8 mouse cellular contexts compared by ENCODE assay signal in the genomic region with DNA sequence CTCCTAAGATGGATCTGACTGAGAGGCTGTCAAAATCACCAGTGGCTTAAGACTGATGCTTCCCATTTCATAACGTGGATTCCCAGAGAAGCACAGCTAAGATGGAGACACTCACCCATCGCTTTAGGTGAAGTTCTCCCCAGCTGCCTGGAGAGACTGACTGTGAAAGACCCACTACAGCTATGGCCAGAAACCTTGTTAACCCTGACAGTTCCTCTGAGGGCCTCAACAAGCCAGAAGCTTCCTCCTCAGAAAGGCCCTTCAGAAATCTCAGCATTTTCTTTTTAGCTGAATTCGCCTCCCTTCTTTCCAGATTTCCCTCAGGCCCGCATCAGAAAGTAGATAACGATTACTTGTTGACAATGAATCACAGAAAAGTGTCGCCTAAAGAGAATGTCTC. TPM values are rescaled to one million over a fixed set of nuclear protein-coding genes. Genes with fewer than 3 reads are reported as not detected.
DNase-seq lines count a peak whose midpoint lies in the region; ATAC-seq and TF ChIP-seq lines count a peak whose summit lies in the region.

No protein-coding gene starts in this region.

- 0 out of 2 replicates have a peak, but pooled peaks cover 3% of the 10 kb centered on the region for H3K36me3 ChIP-seq in heart, embryonic 14.5 days (ENCODE audit: control insufficient read depth, insufficient read depth, low read length)
- peaks cover 0 to 21% of the 10 kb centered on the region in 2 experiments; a peak in 2 of 4 replicates for H3K36me3 ChIP-seq in MEL (ENCODE audit: control insufficient read depth in 1 of 2, insufficient read depth in 2 of 2, low read length in 2 of 2)
- H3K36me3 ChIP-seq in forebrain, embryonic 16.5 days (ENCODE audit: control insufficient read depth, insufficient read depth), result no peaks in the 10 kb centered on the region
- H3K36me3 ChIP-seq in liver, embryonic 15.5 days (replicated peaks), result no peaks in the 10 kb centered on the region
- no peaks in the 10 kb centered on the region for H3K36me3 ChIP-seq in thymus, adult 2 months (ENCODE audit: control insufficient read depth, insufficient read depth, low read length)

- TF ChIP-seq RAD21 in MEL (IDR thresholded peaks at IDR 0.05; ENCODE audit: low read depth, low read length), result no peak

- H3K27me3 ChIP-seq in heart, embryonic 14.5 days (ENCODE audit: control insufficient read depth, insufficient read depth, low read length), result no peaks in the 10 kb centered on the region
- H3K27me3 ChIP-seq in MEL (ENCODE audit: control insufficient read depth in 1 of 2, insufficient read depth in 2 of 2, low read length in 2 of 2), result no peaks in the 10 kb centered on the region
- no peaks in the 10 kb centered on the region for H3K27me3 ChIP-seq in forebrain, embryonic 16.5 days (replicated peaks; ENCODE audit: control insufficient read depth, insufficient read depth, low read length)
- no peaks in the 10 kb centered on the region for H3K27me3 ChIP-seq in liver, embryonic 15.5 days
- H3K27me3 ChIP-seq in thymus, adult 2 months (ENCODE audit: control insufficient read depth, insufficient read depth, low read length), result no peaks in the 10 kb centered on the region

- H3K9me3 ChIP-seq in heart, embryonic 14.5 days (ENCODE audit: control insufficient read depth, low read length), result no peaks in the 10 kb centered on the region
- H3K9me3 ChIP-seq in MEL (replicated peaks; ENCODE audit: insufficient read depth, low read length), result no peaks in the 10 kb centered on the region
- H3K9me3 ChIP-seq in forebrain, embryonic 16.5 days (ENCODE audit: control insufficient read depth, low read length), result no peaks in the 10 kb centered on the region
- H3K9me3 ChIP-seq in liver, embryonic 15.5 days (replicated peaks), result no peaks in the 10 kb centered on the region

- peaks cover 8 to 11% of the 10 kb centered on the region in 2 experiments for H3K4me1 ChIP-seq in heart, embryonic 14.5 days (ENCODE audit: control insufficient read depth in 2 of 2, insufficient read depth in 2 of 2, low read length in 2 of 2)
- peaks cover 0 to 24% of the 10 kb centered on the region in 2 experiments; a peak in 3 of 4 replicates for H3K4me1 ChIP-seq in MEL (ENCODE audit: control insufficient read depth in 1 of 2, insufficient read depth in 2 of 2, low read length in 2 of 2)
- H3K4me1 ChIP-seq in forebrain, embryonic 16.5 days (replicated peaks; ENCODE audit: control insufficient read depth, insufficient read depth, low read length), result peaks cover 19% of the 10 kb centered on the region
- peaks cover 31% of the 10 kb centered on the region for H3K4me1 ChIP-seq in liver, embryonic 15.5 days (replicated peaks)
- H3K4me1 ChIP-seq in thymus, adult 2 months (replicated peaks; ENCODE audit: control insufficient read depth, insufficient read depth, low read length), result peaks cover 6% of the 10 kb centered on the region

- TF ChIP-seq POLR2A in MEL (IDR thresholded peaks at IDR 0.05; ENCODE audit: control insufficient read depth in 1 of 2, insufficient read depth in 1 of 2, low read depth in 1 of 2, low read length in 2 of 2, poor library complexity in 1 of 2), result no peak
- TF ChIP-seq POLR2A in thymus, adult 2 months (IDR thresholded peaks at IDR 0.05; ENCODE audit: control insufficient read depth, extremely low read depth, insufficient read depth, low read length, poor library complexity), result no peak

- DNase-seq in heart, adult 11 months, result no peak
- no peak for DNase-seq in MEL (ENCODE audit: low read depth, low spot score)
- DNase-seq in layer of hippocampus, postnatal 25 days (ENCODE audit: extremely low spot score in 1 of 2, low spot score in 1 of 2), result no peak
- no peak for DNase-seq in thymus, adult 2 months
- DNase-seq in ovary, adult 18-20 months (ENCODE audit: low spot score), result no peak

- WGBS in heart, embryonic 14.5 days, result 39% methylated on average over 6 of the region's 6 CpGs
- WGBS in forebrain, embryonic 16.5 days, result 39% methylated on average over 6 of the region's 6 CpGs
- WGBS in liver, embryonic 15.5 days (ENCODE audit: insufficient replicate concordance), result 34% methylated on average over 6 of the region's 6 CpGs
- WGBS in thymus, adult 2 months, result 54% methylated on average over 6 of the region's 6 CpGs

- peaks cover 10% of the 10 kb centered on the region for H3K79me2 ChIP-seq in MEL (ENCODE audit: control insufficient read depth, insufficient read depth, low read length, poor library complexity)

- no peak overlapping the region for H3K9ac ChIP-seq in heart, embryonic 14.5 days (ENCODE audit: low read length)
- peak overlapping the region; percentile 21; the same call in 1 of the 2 replicates for H3K9ac ChIP-seq in MEL (ENCODE audit: control insufficient read depth, low read depth, low read length, poor library complexity, severe bottlenecking)
- no peak overlapping the region for H3K9ac ChIP-seq in forebrain, embryonic 16.5 days (replicated peaks; ENCODE audit: low read depth, low read length)
- H3K9ac ChIP-seq in liver, embryonic 15.5 days, result no peak overlapping the region

- peak overlapping the region in 1 of 2 experiments; percentile 24; a peak in 1 of 4 replicates for H3K27ac ChIP-seq in heart, embryonic 14.5 days (replicated peaks in 1 of 2; ENCODE audit: control insufficient read depth in 1 of 2, insufficient read depth in 1 of 2, low read depth in 2 of 2, low read length in 2 of 2)
- no peak overlapping the region for H3K27ac ChIP-seq in MEL (ENCODE audit: control insufficient read depth, low read depth, low read length)
- H3K27ac ChIP-seq in forebrain, embryonic 16.5 days (ENCODE audit: low read length), result no peak overlapping the region
- H3K27ac ChIP-seq in liver, embryonic 15.5 days (replicated peaks), result no peak overlapping the region
- no peak overlapping the region for H3K27ac ChIP-seq in thymus, adult 2 months (ENCODE audit: control insufficient read depth, insufficient read depth, low read length)

- ATAC-seq in heart, embryonic 14.5 days (ENCODE audit: insufficient number of reproducible peaks, insufficient read depth, low FRiP score, low read depth), result no peak
- ATAC-seq in forebrain, embryonic 16.5 days, result no peak
- ATAC-seq in liver, embryonic 15.5 days (ENCODE audit: insufficient read depth), result no peak

- no peak for TF ChIP-seq EP300 in MEL (IDR thresholded peaks at IDR 0.05; ENCODE audit: low read depth in 1 of 2, low read length in 2 of 2)

- H3K4me2 ChIP-seq in heart, embryonic 14.5 days (ENCODE audit: low read length), result peak overlapping the region; percentile 50
- H3K4me2 ChIP-seq in forebrain, embryonic 16.5 days (ENCODE audit: low read length), result peak overlapping the region; percentile 46
- peak overlapping the region; percentile 97 for H3K4me2 ChIP-seq in liver, embryonic 15.5 days

- no peak for TF ChIP-seq CTCF in MEL (IDR thresholded peaks at IDR 0.05 in 2 of 3, conservative IDR thresholded peaks at IDR 0.05 in 1 of 3; ENCODE audit: control insufficient read depth in 1 of 3, insufficient read depth in 1 of 3, low read depth in 2 of 3, low read length in 3 of 3, poor library complexity in 1 of 3, severe bottlenecking in 1 of 3)
- TF ChIP-seq CTCF in thymus, adult 2 months (IDR thresholded peaks at IDR 0.05; ENCODE audit: borderline replicate concordance, control insufficient read depth, extremely low read depth, insufficient read depth, low read length, poor library complexity), result no peak

- H3K4me3 ChIP-seq in heart, embryonic 14.5 days (ENCODE audit: control insufficient read depth in 1 of 2, insufficient read depth in 1 of 2, low read depth in 1 of 2, low read length in 2 of 2), result peak overlapping the region in 1 of 2 experiments; percentile 88; a peak in 2 of 4 replicates
- H3K4me3 ChIP-seq in MEL (ENCODE audit: control insufficient read depth in 1 of 2, insufficient read depth in 1 of 2, low read depth in 2 of 2, low read length in 2 of 2), result peak overlapping the region; percentile 41 to 43
- peak overlapping the region; percentile 28 for H3K4me3 ChIP-seq in forebrain, embryonic 16.5 days (replicated peaks; ENCODE audit: low read length)
- H3K4me3 ChIP-seq in liver, embryonic 15.5 days (replicated peaks), result peak overlapping the region; percentile 91; the same call in 1 of the 2 replicates
- no peak overlapping the region for H3K4me3 ChIP-seq in thymus, adult 2 months (ENCODE audit: control insufficient read depth, insufficient read depth, low read length)

TF ChIP-seq in MEL, 35 proteins besides CTCF, POLR2A, EP300 and RAD21:
- TF ChIP-seq TBP (IDR thresholded peaks at IDR 0.05; ENCODE audit: low read depth, low read length) (no peak), RCOR1 (IDR thresholded peaks at IDR 0.05; ENCODE audit: low read depth, low read length) (peak; percentile 55; the same call in 1 of the 2 replicates), MAFK (IDR thresholded peaks at IDR 0.05; ENCODE audit: borderline replicate concordance, low read depth, low read length) (no peak), CHD2 (IDR thresholded peaks at IDR 0.05; ENCODE audit: low read length) (no peak), BHLHE40 (IDR thresholded peaks at IDR 0.05; ENCODE audit: borderline replicate concordance, low read depth, low read length) (no peak)

RNA-seq across cellular contexts. Expression of gene Eri3, which starts 0.6 kb away (rescaled TPM):
- polyA plus RNA-seq in heart, embryonic 14.5 days (2014; fragmentation: Nextera tagmentation; extraction: Ambion mirVana), result 128 and 130 TPM in 2 replicates
- total RNA-seq in MEL (2012; rRNA removed), result 34.9 and 36.7 TPM in 2 replicates
- polyA plus RNA-seq in MEL (2012; ENCODE audit: insufficient read depth in 1 of 2, insufficient read length in 2 of 2, low read depth in 1 of 2, low replicate concordance in 2 of 2, missing spikeins in 1 of 2), result 10 to 100 TPM in 1 of 2 experiments, not detected in 1; 63.9 TPM
- polyA plus RNA-seq in forebrain, embryonic 16.5 days (2015; fragmentation: Nextera tagmentation; extraction: Ambion mirVana), result 256 and 257 TPM in 2 replicates
- 37.6 and 39.0 TPM in 2 replicates for polyA plus RNA-seq in liver, embryonic 15.5 days (2015; fragmentation: Nextera tagmentation; extraction: Ambion mirVana)
- total RNA-seq in layer of hippocampus, postnatal 25 days (2021), result 100 to 1,000 TPM; 199 to 226 TPM
- 72.4 and 89.9 TPM in 2 replicates for polyA plus RNA-seq in thymus, adult 2 months (2012; rRNA removed)

RNA-seq across cellular contexts. Expression of gene Rnf220, which starts 52.7 kb away (rescaled TPM):
- polyA plus RNA-seq in heart, embryonic 14.5 days (2014; fragmentation: Nextera tagmentation; extraction: Ambion mirVana), result 31.5 and 36.4 TPM in 2 replicates
- 111 and 121 TPM in 2 replicates for total RNA-seq in MEL (2012; rRNA removed)
- polyA plus RNA-seq in MEL (2012; ENCODE audit: insufficient read depth in 1 of 2, insufficient read length in 2 of 2, low read depth in 1 of 2, low replicate concordance in 2 of 2, missing spikeins in 1 of 2), result 100 to 1,000 TPM in 1 of 2 experiments, not detected in 1; 201 TPM
- 121 and 129 TPM in 2 replicates for polyA plus RNA-seq in forebrain, embryonic 16.5 days (2015; fragmentation: Nextera tagmentation; extraction: Ambion mirVana)
- polyA plus RNA-seq in liver, embryonic 15.5 days (2015; fragmentation: Nextera tagmentation; extraction: Ambion mirVana), result 25.1 and 30.4 TPM in 2 replicates
- 100 to 1,000 TPM; 169 to 188 TPM for total RNA-seq in layer of hippocampus, postnatal 25 days (2021)
- 172 and 178 TPM in 2 replicates for polyA plus RNA-seq in thymus, adult 2 months (2012; rRNA removed)

Comparison
In these comparisons a context has a peak if more than half of its experiments do, and no peak if none do; other contexts are left out.
1. H3K4me2 ChIP-seq: peak in every context shown above with its lines; median percentile 97 in liver, embryonic 15.5 days; 50 in heart, embryonic 14.5 days; 46 in forebrain, embryonic 16.5 days.